Mouse (Mus musculus): ENCODE results near the gene Dnajc24.

Gene Dnajc24

GRCm38 (mm10) chr2:106002835-106003739 lies at the start of gene Dnajc24:
Dnajc24 (minus strand) TSS chr2:106003549.
- peak; percentile 86 for DNase-seq (ENCODE audit: extremely low read depth, low read depth)

- no peak for DNase-seq (ENCODE audit: extremely low read depth, low read depth)
Measured at GRCm38 (mm10) chr2:106046686-106047085, 43.3 kb upstream of the Dnajc24 start.

- DNase-seq (ENCODE audit: extremely low read depth, low read depth): no peak
Measured at GRCm38 (mm10) chr2:106042495-106042894, 39.1 kb upstream of the Dnajc24 start.

GRCm38 (mm10) chr2:106041961-106042360 lies 38.6 kb upstream of the Dnajc24 start:
- DNase-seq (ENCODE audit: extremely low read depth, low read depth): no peak

- no peak for DNase-seq (ENCODE audit: extremely low read depth, low read depth)
Measured at GRCm38 (mm10) chr2:106038286-106038685, 34.9 kb upstream of the Dnajc24 start.

GRCm38 (mm10) chr2:106024895-106025294 lies 21.5 kb upstream of the Dnajc24 start:
- no peak for DNase-seq (ENCODE audit: extremely low read depth, low read depth)

GRCm38 (mm10) chr2:106008415-106008814 lies 5.1 kb upstream of the Dnajc24 start:
- DNase-seq (ENCODE audit: extremely low read depth, low read depth): no peak

GRCm38 (mm10) chr2:105987999-105988398 lies 15.3 kb downstream of the Dnajc24 start:
- DNase-seq (ENCODE audit: extremely low read depth, low read depth): no peak

- DNase-seq (ENCODE audit: extremely low read depth, low read depth): no peak
Measured at GRCm38 (mm10) chr2:105987131-105987530, 16.2 kb downstream of the Dnajc24 start.

- no peak for DNase-seq (ENCODE audit: extremely low read depth, low read depth)
Measured at GRCm38 (mm10) chr2:105985206-105985605, 18.1 kb downstream of the Dnajc24 start.

GRCm38 (mm10) chr2:105978065-105978464 lies 25.3 kb downstream of the Dnajc24 start:
- DNase-seq (ENCODE audit: extremely low read depth, low read depth): no peak

- DNase-seq (ENCODE audit: extremely low read depth, low read depth): no peak
Measured at GRCm38 (mm10) chr2:105973941-105974340, 29.4 kb downstream of the Dnajc24 start.

GRCm38 (mm10) chr2:105963447-105963846 lies 39.9 kb downstream of the Dnajc24 start:
- DNase-seq (ENCODE audit: extremely low read depth, low read depth): no peak

GRCm38 (mm10) chr2:105953862-105954261 lies 49.5 kb downstream of the Dnajc24 start:
- DNase-seq (ENCODE audit: extremely low read depth, low read depth): no peak

GRCm38 (mm10) chr2:105951350-105951940 lies 51.9 kb downstream of the Dnajc24 start:
- DNase-seq (ENCODE audit: extremely low read depth, low read depth): no peak

GRCm38 (mm10) chr2:105950131-105950530 lies 53.2 kb downstream of the Dnajc24 start:
- DNase-seq (ENCODE audit: extremely low read depth, low read depth): no peak

- no peak for DNase-seq (ENCODE audit: extremely low read depth, low read depth)
Measured at GRCm38 (mm10) chr2:105917623-105918346, 85.6 kb downstream of the Dnajc24 start.
